Mouse (Mus musculus): ENCODE data around the gene Mafg. TPM values are rescaled to one million over a fixed set of nuclear protein-coding genes. Genes with fewer than 3 reads are reported as not detected.
A peak's percentile ranks its signal among the peaks of the same experiment; 100 is the strongest.

The Mafg gene
- polyA plus RNA-seq, 1 experiment from 2014 or later, result 27.5 TPM

- Histone ChIP-seq H3K27ac (ENCODE audit: low read depth, low read length) (no peak overlapping the region), H3K4me2 (ENCODE audit: low read depth) (no peak overlapping the region), H3K9ac (ENCODE audit: low read length) (no peak overlapping the region), H3K9me3 (ENCODE audit: control insufficient read depth, low read length) (no peaks in the 10 kb centered on the region), H3K36me3 (ENCODE audit: control insufficient read depth, insufficient read depth, low read length) (peaks cover 12% of the 10 kb centered on the region), H3K4me3 (ENCODE audit: low read depth, low read length) (no peak overlapping the region), H3K4me1 (ENCODE audit: control insufficient read depth, insufficient read depth, low read length) (peaks cover 11% of the 10 kb centered on the region), H3K27me3 (ENCODE audit: control insufficient read depth, insufficient read depth, low read length) (no peaks in the 10 kb centered on the region)
- ATAC-seq (ENCODE audit: insufficient read depth, low FRiP score, low TSS enrichment) (no peak), DNase-seq (ENCODE audit: low spot score) (no peak)
- 94% methylated on average over 25 of the region's 25 CpGs for WGBS
Observed at GRCm38 (mm10) chr11:120618619-120619535, 14.5 kb downstream of the Mafg start.

DNA sequence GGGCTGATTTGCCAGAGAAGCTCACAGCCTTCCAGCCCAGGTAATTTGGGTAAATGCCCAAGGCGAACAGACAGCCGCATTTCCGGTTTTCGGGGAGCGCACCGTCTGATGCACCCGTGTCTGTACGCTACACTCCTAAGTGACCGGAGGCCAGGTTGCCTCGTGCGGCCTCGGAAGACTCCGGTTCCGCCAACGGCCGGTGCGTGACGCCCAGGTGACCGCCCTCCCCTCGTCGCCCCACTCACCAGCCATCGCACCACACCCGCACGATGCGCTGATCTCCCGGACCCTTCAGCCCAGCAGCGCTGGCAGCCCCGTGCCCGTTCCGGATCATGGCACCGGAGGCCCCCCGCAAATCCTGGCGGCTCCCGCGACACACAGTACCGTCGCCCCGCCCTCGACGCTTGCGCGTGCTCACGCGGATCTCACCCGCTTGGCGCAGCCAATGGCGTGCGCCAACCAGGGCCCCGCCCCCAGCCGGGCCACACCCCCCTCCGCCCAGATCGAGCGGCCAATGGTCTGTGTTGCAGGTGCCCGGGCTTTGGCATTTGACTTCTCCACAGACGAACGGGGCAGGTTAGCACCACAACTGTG lies 15.8 kb downstream of the Mafg start, which contains the start of gene Pcyt2:
TSS of gene Pcyt2 (minus strand) at position 418 of the 594 bp plus-strand sequence.
- H3K9me3 ChIP-seq (ENCODE audit: control insufficient read depth, low read length), result no peaks in the 10 kb centered on the region
- peak within 1 kb of the TSS; percentile 80 for H3K9ac ChIP-seq (ENCODE audit: low read length)
- WGBS, result under 1% methylated on average over 56 of the region's 56 CpGs
- peak within 1 kb of the TSS; percentile 94 for H3K4me2 ChIP-seq (ENCODE audit: low read depth)
- peak; percentile 93 for DNase-seq (ENCODE audit: low spot score)
- H3K27me3 ChIP-seq (ENCODE audit: control insufficient read depth, insufficient read depth, low read length), result no peaks in the 10 kb centered on the region
- peaks cover 9% of the 10 kb centered on the region for H3K4me1 ChIP-seq (ENCODE audit: control insufficient read depth, insufficient read depth, low read length)
- peak within 1 kb of the TSS; percentile 60; the same call in 1 of the 2 replicates for H3K27ac ChIP-seq (ENCODE audit: low read depth, low read length)
- H3K36me3 ChIP-seq (ENCODE audit: control insufficient read depth, insufficient read depth, low read length), result peaks cover 12% of the 10 kb centered on the region
- peak; percentile 93 for ATAC-seq (ENCODE audit: insufficient read depth, low FRiP score, low TSS enrichment)
- H3K4me3 ChIP-seq (ENCODE audit: low read depth, low read length), result peak within 1 kb of the TSS; percentile 81

DNA sequence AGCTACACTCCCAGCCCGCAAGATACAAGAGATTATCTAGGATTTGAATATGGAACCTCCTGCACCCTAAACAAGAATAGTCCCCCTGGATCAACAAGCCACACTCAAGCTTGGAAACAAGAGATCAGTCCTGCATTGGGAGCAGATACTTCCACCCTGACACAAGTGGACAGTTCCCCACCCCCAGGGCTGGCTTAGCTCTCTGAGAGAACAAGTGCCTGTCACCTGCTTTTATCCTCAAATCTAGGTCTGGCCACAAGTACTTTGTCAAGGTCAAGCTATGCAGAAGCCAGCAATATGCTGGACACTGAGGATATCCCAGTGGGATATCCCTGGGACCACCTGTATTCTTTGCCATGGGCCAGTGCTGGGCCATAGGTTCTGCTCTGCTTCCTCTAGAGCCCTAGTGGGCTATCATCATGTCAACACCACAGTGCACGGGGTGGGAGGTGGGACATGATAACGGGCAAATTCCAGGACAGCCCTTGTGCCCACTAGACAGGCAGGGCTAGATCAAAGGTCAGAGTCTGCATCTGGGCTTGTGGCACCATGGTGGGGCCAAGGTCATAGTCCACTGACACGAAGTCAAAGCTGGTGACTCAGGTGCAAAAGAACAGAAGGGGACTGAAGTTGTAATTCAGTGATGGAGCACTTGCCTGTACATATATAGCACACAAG lies 16.6 kb downstream of the Mafg start:
- DNase-seq (ENCODE audit: low spot score), result no peak
- 0 out of 2 replicates have a peak overlapping the region, but pooled peaks have one; percentile 60 for H3K27ac ChIP-seq (ENCODE audit: low read depth, low read length)
- H3K9me3 ChIP-seq (ENCODE audit: control insufficient read depth, low read length), result no peaks in the 10 kb centered on the region
- peak overlapping the region; percentile 81 for H3K4me3 ChIP-seq (ENCODE audit: low read depth, low read length)
- peak overlapping the region; percentile 94 for H3K4me2 ChIP-seq (ENCODE audit: low read depth)
- peaks cover 9% of the 10 kb centered on the region for H3K4me1 ChIP-seq (ENCODE audit: control insufficient read depth, insufficient read depth, low read length)
- peaks cover 12% of the 10 kb centered on the region for H3K36me3 ChIP-seq (ENCODE audit: control insufficient read depth, insufficient read depth, low read length)
- WGBS, result 62% methylated on average over 4 of the region's 4 CpGs
- H3K9ac ChIP-seq (ENCODE audit: low read length), result peak overlapping the region; percentile 80
- no peak for ATAC-seq (ENCODE audit: insufficient read depth, low FRiP score, low TSS enrichment)
- H3K27me3 ChIP-seq (ENCODE audit: control insufficient read depth, insufficient read depth, low read length), result no peaks in the 10 kb centered on the region

GRCm38 (mm10) chr11:120615606-120616203 lies 17.7 kb downstream of the Mafg start:
- no peak for ATAC-seq (ENCODE audit: insufficient read depth, low FRiP score, low TSS enrichment)
- Histone ChIP-seq H3K4me3 (ENCODE audit: low read depth, low read length) (no peak overlapping the region), H3K9me3 (ENCODE audit: control insufficient read depth, low read length) (no peaks in the 10 kb centered on the region), H3K36me3 (ENCODE audit: control insufficient read depth, insufficient read depth, low read length) (peaks cover 16% of the 10 kb centered on the region), H3K27ac (ENCODE audit: low read depth, low read length) (no peak overlapping the region), H3K4me2 (ENCODE audit: low read depth) (no peak overlapping the region), H3K9ac (ENCODE audit: low read length) (peak overlapping the region; percentile 18), H3K4me1 (ENCODE audit: control insufficient read depth, insufficient read depth, low read length) (peaks cover 9% of the 10 kb centered on the region), H3K27me3 (ENCODE audit: control insufficient read depth, insufficient read depth, low read length) (no peaks in the 10 kb centered on the region)
- DNase-seq (ENCODE audit: low spot score), result no peak
- 96% methylated on average over 11 of the region's 11 CpGs for WGBS

GRCm38 (mm10) chr11:120615167-120615566 lies 18.2 kb downstream of the Mafg start:
- no peak for ATAC-seq (ENCODE audit: insufficient read depth, low FRiP score, low TSS enrichment)
- no peaks in the 10 kb centered on the region for H3K9me3 ChIP-seq (ENCODE audit: control insufficient read depth, low read length)
- no peak overlapping the region for H3K9ac ChIP-seq (ENCODE audit: low read length)
- peaks cover 15% of the 10 kb centered on the region for H3K36me3 ChIP-seq (ENCODE audit: control insufficient read depth, insufficient read depth, low read length)
- no peak overlapping the region for H3K4me2 ChIP-seq (ENCODE audit: low read depth)
- DNase-seq (ENCODE audit: low spot score), result no peak
- H3K4me1 ChIP-seq (ENCODE audit: control insufficient read depth, insufficient read depth, low read length), result peaks cover 9% of the 10 kb centered on the region
- no peaks in the 10 kb centered on the region for H3K27me3 ChIP-seq (ENCODE audit: control insufficient read depth, insufficient read depth, low read length)
- H3K4me3 ChIP-seq (ENCODE audit: low read depth, low read length), result no peak overlapping the region
- H3K27ac ChIP-seq (ENCODE audit: low read depth, low read length), result no peak overlapping the region
- 91% methylated on average over 6 of the region's 6 CpGs for WGBS

GRCm38 (mm10) chr11:120613976-120614375 lies 19.4 kb downstream of the Mafg start:
- ATAC-seq (ENCODE audit: insufficient read depth, low FRiP score, low TSS enrichment) (no peak), DNase-seq (ENCODE audit: low spot score) (no peak)
- no peak overlapping the region for H3K4me3 ChIP-seq (ENCODE audit: low read depth, low read length)
- H3K36me3 ChIP-seq (ENCODE audit: control insufficient read depth, insufficient read depth, low read length), result peaks cover 14% of the 10 kb centered on the region
- 88% methylated on average over 8 of the region's 8 CpGs for WGBS
- no peak overlapping the region for H3K27ac ChIP-seq (ENCODE audit: low read depth, low read length)
- no peak overlapping the region for H3K4me2 ChIP-seq (ENCODE audit: low read depth)
- peaks cover 9% of the 10 kb centered on the region for H3K4me1 ChIP-seq (ENCODE audit: control insufficient read depth, insufficient read depth, low read length)
- no peak overlapping the region for H3K9ac ChIP-seq (ENCODE audit: low read length)
- H3K9me3 ChIP-seq (ENCODE audit: control insufficient read depth, low read length), result no peaks in the 10 kb centered on the region
- no peaks in the 10 kb centered on the region for H3K27me3 ChIP-seq (ENCODE audit: control insufficient read depth, insufficient read depth, low read length)

GRCm38 (mm10) chr11:120613481-120613972 lies 19.9 kb downstream of the Mafg start:
- H3K4me1 ChIP-seq (ENCODE audit: control insufficient read depth, insufficient read depth, low read length), result peaks cover 13% of the 10 kb centered on the region
- WGBS, result 88% methylated on average over 10 of the region's 10 CpGs
- no peak overlapping the region for H3K4me2 ChIP-seq (ENCODE audit: low read depth)
- H3K9ac ChIP-seq (ENCODE audit: low read length), result no peak overlapping the region
- H3K9me3 ChIP-seq (ENCODE audit: control insufficient read depth, low read length), result no peaks in the 10 kb centered on the region
- no peak overlapping the region for H3K27ac ChIP-seq (ENCODE audit: low read depth, low read length)
- no peak overlapping the region for H3K4me3 ChIP-seq (ENCODE audit: low read depth, low read length)
- no peaks in the 10 kb centered on the region for H3K27me3 ChIP-seq (ENCODE audit: control insufficient read depth, insufficient read depth, low read length)
- ATAC-seq (ENCODE audit: insufficient read depth, low FRiP score, low TSS enrichment) (no peak), DNase-seq (ENCODE audit: low spot score) (no peak)
- H3K36me3 ChIP-seq (ENCODE audit: control insufficient read depth, insufficient read depth, low read length), result peaks cover 11% of the 10 kb centered on the region

DNA sequence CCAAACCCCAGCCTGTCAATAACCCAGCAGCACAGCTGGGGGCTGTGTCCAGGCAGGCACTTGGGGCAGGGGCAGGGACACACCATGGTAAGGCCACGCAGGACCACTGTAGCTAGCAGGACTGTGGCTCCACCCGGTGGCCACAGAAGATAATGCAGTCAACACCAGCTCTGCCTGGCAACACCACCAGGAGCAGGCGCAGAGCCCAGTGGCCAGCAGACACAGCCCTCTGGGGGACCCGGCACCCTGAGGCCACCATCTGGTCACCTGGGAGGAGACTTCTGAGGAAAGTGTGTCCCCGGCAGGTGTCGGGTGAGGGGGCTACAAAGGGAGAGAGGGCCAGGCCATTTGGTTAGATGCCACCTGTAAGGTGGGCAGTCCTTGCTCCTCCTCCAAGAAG lies 20.6 kb downstream of the Mafg start:
- H3K4me3 ChIP-seq (ENCODE audit: low read depth, low read length), result no peak overlapping the region
- no peak for ATAC-seq (ENCODE audit: insufficient read depth, low FRiP score, low TSS enrichment)
- H3K4me1 ChIP-seq (ENCODE audit: control insufficient read depth, insufficient read depth, low read length), result peaks cover 18% of the 10 kb centered on the region
- DNase-seq (ENCODE audit: low spot score), result peak; percentile 65
- no peaks in the 10 kb centered on the region for H3K9me3 ChIP-seq (ENCODE audit: control insufficient read depth, low read length)
- 0 out of 2 replicates have a peak, but pooled peaks cover 2% of the 10 kb centered on the region for H3K27me3 ChIP-seq (ENCODE audit: control insufficient read depth, insufficient read depth, low read length)
- H3K27ac ChIP-seq (ENCODE audit: low read depth, low read length), result no peak overlapping the region
- no peak overlapping the region for H3K9ac ChIP-seq (ENCODE audit: low read length)
- H3K36me3 ChIP-seq (ENCODE audit: control insufficient read depth, insufficient read depth, low read length), result peaks cover 9% of the 10 kb centered on the region
- WGBS, result 48% methylated on average over 6 of the region's 6 CpGs
- no peak overlapping the region for H3K4me2 ChIP-seq (ENCODE audit: low read depth)
